Mouse (Mus musculus) mouse trophoblast stem cell (cell line): Measurements from ENCODE around the gene Mrpl11.
"Not testable (repeated sequence)": the region's sequence is repeated elsewhere in the genome, so short reads cannot be mapped to it uniquely, and the experiment has no call there.

Source experiments
- in situ Hi-C, 2 experiments: fragments of 300-500 bp; cut with MseI, MboI; formaldehyde crosslinking; loops; 2 replicates in 1 of 2; 3 replicates in 1 of 2; pipeline ENCODE4 v1.15.1; 2025

The Mrpl11 gene

GRCm38 (mm10) chr19:4992904-4993303, 31.0 kb downstream of the Mrpl11 start:
- in situ Hi-C loops = no loop called here

- in situ Hi-C loops = no loop called here
Measured at GRCm38 (mm10) chr19:4994043-4994442, 32.1 kb downstream of the Mrpl11 start.

DNA sequence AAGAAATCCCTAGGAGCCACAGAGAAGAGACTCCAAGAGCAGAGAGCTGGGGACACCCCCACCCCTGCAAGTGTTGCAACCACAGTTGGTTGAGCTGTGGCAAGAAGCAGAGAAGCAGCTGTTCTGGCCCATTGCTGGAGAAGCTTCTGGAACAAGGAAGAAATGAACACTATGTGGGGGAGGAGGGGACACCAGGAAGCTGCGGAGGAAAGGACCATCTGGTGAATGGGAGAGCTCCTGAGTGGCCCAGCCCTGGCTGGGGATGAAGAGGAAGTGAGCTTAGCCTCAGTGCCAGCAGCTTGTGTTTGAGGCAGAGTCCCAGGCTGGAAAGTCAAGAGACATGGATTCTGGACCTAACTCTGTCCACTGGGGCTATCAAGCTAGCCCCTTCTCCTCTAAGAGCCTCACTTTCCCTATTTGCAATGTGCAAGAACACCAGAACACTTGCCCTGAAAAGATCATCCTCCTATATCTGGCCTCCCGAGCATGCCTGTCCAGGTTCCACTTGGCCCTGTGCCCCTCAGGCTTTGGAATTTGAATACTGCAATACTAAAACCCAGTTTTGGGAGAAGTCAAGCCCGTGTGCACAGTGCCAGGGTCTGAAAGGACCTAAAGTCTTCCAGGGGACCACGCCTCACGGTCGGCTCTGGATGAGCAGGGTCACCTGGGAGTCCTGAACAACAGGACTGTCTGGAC, 37.6 kb downstream of the Mrpl11 start:
- in situ Hi-C loops = no loop called here

DNA sequence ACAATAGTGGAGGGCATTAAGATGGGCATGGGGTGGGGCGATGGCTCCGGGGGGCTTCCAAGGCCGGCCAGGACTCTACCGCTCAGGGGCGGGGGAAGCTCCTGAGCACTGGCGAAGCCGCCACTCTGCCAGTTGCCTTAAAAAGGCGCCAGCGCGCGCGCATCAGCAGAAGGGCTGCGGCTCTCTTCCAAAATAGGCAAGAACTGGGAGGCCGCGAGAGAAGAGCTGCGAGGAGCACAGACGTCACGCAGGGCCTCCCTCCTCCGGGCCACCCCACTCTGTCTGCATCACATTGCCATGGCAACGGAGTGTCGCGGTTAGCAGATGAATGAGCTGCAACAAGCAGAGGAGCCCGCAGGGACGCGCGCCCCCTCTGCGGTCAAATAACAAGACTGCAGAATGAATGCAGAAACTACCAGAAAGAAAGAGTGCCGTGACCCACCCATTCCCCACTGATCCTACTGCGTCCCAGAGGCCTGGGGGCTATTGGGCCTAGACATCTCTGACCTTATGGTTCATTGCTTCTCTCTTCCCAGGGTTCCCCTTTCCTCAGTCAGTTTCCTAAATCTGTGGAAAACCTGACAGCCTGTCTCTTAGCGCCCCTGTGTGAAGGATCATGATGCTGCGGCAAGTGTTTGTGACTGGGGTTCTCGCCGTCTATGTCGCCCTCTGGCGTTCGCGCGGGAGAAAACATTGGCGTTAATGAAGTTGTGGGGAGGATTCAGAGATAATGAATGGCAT, 39.9 kb downstream of the Mrpl11 start:
- in situ Hi-C loops = no loop called here

GRCm38 (mm10) chr19:5003644-5004043, 41.7 kb downstream of the Mrpl11 start:
- in situ Hi-C loops = not testable (repeated sequence)

DNA sequence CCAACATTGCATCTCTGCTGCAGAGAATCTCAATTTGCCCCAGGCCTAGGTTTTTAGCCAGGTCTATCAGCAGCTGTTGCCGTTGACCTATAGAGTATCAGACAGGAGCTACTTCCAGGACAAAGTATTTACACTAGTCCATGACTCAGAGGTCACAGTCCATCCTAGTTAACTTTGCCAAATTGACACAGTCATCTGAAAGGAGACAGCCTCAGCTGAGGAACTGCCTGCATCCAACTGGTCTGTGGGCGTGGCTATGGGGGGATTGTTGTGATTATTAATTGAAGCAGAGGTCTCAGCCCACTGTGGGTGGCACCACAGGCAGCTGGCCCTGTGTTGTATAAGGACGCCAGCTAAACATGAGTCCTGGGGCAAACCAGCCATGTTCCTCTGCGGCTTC, 43.0 kb downstream of the Mrpl11 start:
- in situ Hi-C loops = no loop called here

GRCm38 (mm10) chr19:5013138-5013537, 51.2 kb downstream of the Mrpl11 start:
- in situ Hi-C loops = no loop called here

GRCm38 (mm10) chr19:5014961-5015398, 53.0 kb downstream of the Mrpl11 start:
- in situ Hi-C loops = no loop called here

GRCm38 (mm10) chr19:5016221-5016742, 54.3 kb downstream of the Mrpl11 start:
- in situ Hi-C loops = no loop called here
